Mouse (Mus musculus) T-helper 1 cell (primary cell): ENCODE results near the gene Dbr1.

Experiments
- in situ Hi-C: fragments of 300-600 bp; cut with MboI, MseI; formaldehyde crosslinking; loops from one replicate; pipeline ENCODE4 v1.15.1; 2025; ENCODE audit warnings: high pct_unique_total_duplicates

The Dbr1 gene

DNA sequence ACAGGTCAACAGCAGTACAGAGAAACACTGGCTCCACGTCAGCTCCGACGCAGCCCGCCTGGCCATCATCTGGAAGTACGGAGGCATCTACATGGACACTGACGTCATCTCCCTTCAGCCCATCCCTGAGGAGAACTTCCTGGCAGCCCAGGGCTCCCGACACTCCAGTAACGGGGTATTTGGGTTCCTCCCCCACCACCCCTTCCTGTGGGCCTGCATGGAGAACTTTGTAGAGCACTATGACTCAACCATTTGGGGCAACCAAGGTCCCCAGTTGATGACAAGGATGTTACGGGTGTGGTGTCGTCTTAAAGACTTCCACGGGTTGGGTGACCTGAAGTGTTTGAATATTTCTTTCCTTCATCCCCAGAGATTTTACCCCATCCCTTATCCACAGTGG, 44.6 kb downstream of the Dbr1 start:
- in situ Hi-C loops = no loop called here

DNA sequence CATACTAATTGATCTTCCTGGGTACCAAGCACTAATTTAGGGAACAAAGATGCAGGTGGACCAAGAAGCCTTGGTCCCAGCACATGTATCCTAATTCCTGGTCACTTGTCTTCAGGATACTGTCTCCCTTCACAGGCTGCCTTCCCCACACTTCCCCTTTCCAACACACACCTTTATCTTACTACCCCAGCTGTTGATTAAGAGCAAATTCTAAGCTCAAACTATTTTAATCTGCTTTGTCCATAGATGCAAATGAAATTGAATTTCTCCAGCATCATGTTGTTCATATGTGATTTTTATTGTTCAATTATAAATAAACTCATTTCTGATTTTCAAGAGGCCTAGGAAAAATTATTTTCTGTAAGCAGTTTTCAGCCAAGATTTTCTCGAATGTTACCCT, 46.4 kb downstream of the Dbr1 start:
- in situ Hi-C loops = no loop called here

DNA sequence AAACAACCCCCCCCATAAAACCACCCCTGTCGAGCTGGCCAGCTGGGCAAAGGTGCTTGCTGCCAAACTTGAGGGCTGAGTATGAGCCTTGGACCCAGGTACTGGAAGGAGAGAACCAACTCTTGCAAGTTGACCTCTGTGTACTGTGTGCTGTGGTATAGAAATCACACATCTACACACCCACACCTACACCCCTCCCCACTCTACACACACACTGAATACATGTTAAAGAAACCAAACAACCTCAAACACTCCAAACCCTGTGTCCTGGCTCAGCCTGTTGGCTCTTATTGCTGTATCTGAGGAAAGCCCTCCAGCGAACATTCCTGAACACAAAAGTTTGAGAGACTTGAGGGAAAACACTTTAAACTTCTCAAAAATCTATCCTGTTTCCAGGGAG, 47.4 kb downstream of the Dbr1 start:
- in situ Hi-C loops = no loop called here

DNA sequence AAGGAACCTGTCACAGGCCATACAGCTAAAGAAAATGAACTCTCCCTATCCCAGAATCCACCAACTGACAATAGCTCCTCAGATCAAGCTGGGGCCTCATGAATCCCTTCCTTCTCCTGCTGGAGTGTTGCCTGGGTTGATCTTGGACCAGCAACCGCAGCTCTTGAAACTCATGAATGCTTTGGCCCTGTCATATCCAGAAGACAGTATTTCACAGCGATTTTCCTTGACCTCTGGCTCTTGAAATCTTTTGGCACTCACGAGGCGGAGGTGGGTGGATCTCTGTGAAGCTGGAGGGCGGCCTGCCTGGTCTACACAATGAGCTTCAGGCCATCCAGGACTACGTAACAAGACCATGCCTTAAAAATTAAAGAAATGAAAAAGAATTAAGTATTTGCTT, 48.5 kb downstream of the Dbr1 start:
- in situ Hi-C loops = no loop called here

DNA sequence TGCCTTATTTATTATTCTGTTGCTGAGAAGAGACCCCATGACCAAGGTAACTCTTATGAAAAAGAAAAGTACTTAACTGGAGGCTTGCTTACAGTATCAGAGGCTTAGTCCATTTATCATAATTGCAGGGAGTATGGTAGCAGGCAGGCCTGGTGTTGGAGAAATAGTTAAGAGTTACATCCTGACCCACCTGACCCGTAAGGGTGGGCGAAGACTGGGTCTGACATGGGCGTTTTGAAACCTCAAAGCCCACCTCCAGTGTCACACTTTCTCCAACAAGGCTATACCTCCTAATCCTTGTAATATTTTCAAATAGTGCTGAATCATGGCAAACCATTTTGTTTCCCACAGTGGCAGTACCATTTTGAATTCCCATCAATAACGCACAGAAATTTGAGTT, 53.0 kb downstream of the Dbr1 start:
- in situ Hi-C loops = no loop called here

DNA sequence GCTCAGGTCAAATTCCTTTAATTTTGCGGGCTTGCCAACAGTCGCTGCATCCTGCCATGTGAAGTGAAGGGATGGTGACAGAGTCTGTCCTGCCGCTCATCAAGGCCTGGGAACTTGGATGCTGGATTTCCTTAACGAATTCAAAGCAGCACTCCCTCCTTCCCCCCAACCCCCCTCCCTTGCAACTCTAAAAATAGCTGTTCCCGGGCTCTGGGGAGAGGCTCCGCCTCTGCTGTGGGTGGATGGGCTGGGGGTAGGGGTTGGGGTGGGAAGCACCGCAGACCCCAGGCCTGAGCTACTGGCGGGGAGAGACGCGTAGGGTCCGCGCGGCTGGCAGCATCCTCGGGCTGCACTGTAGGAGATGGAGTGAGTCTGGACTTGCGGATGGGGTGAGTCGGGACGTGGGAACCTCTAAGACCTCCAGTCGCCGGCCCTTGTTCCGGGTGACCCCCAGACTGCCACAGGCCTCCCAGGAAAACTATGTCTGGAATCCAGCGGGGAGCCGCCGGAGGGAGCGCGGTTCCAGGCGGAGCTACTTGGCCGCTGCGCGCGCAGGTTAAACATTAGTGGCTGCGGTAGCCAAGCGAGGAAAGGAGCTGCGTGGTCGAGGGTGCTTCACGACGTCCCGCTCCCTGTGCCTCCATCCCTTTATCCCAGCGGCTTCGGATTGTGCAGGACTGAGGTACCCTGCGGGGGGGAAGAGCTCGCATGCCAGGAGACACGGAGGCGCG, 53.8 kb downstream of the Dbr1 start, which contains the start of gene Dzip1l:
Gene Dzip1l, plus strand, starts transcription at position 216 of the 731 bp plus-strand sequence.
- in situ Hi-C loops = no loop called here

DNA sequence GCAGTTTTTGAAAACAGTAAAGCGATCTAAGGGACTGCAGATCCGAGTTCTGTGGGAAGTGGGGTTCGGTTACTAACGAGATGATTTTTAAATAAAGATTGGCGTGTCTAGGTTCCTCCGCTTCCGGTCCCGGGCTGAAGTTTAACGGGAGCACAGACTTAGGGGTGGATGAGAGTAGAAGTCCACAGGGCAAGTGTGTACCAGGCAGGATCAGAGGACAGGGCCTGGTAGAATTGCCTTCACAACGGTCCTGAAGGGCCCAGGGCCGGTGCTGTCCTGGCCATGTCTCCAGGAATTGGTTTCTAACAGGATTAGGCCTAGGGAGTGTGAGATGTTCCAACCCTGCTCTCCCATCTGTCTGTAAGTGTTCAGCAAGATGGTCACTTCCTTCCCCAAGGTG, 54.5 kb downstream of the Dbr1 start:
- in situ Hi-C loops = no loop called here

DNA sequence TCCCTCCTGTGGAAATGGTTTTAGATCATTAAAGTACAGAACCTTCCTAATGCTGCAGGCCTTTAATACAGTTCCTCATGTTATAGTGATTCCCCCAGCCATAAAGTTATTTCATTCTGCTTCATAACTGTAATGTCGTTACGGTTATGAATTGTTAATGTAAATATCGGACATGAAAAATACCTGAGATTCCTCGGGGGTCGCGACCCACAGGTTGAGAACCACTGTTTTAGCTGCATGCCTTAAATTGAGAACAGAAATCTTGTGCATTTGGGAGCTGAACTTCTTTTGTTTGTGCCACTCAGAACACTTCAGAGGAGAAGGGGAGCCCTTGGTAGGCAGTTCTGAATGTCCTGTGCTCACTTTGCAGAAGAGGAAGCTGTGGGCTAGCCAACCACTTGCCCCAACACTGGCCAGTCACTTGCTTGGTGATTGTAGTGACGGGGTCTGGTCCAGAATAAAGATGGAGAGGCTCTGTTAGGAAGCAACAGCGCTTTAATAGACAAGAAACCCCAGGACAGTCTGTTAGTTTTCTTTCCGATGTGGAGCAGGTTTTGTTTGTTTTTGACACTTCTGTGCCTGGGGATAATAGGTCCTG, 55.0 kb downstream of the Dbr1 start:
- in situ Hi-C loops = no loop called here

DNA sequence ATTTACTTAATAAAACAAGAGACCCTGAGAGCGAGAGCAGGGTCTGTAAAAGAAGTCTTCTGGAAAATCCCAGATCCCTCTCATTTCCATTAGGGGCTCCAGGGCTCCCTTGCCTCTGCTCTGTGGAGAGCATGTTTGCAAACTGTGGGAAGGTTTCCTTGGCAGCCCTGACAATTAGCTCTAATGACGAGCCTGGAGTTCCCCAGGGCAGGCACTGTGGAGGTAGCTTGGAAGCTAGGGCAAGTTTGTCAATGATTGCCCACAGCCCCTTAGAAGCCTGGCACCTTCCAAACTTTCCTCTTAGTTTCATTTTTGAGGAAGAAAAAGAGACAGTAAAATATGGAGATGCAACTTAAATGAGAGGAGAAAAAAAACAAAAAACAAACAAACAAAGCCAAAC, 56.2 kb downstream of the Dbr1 start:
- in situ Hi-C loops = no loop called here

DNA sequence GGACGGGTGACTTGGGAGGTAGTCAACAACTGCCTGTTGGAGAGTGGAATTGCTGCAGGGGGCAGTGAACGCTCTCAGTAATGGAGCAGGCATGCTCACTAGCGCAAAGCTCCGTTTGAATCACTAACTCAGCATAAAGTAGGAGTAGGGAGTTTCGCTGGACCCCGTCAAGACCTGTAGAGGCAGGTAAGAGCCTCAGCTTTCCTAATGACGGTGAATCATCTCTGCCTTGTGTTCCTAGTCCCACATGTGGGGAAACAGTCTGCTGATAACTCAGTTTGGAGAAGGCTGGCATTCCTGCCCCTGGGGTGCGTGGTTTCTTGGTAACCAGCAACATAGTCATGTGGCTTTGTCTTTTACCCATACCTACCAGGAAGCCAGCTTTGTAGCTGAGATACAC, 56.7 kb downstream of the Dbr1 start:
- in situ Hi-C loops = no loop called here
